Mouse (Mus musculus) small intestine, adult 2 months (tissue): ENCODE measurements around the gene Cul1. TPM values are rescaled to one million over a fixed set of nuclear protein-coding genes. Genes with fewer than 3 reads are reported as not detected.
"Not testable (repeated sequence)": the region's sequence is repeated elsewhere in the genome, so short reads cannot be mapped to it uniquely, and the experiment has no call there.

Experiments
- H3K27ac ChIP-seq: fragments of 200-500 bp; 2 replicates; pipeline ENCODE4 v1.5.1; 2012; ENCODE audit warnings: low read depth, low read length, control low read depth, inconsistent platforms; ENCODE audit not compliant: insufficient read depth
- H3K27me3 ChIP-seq: fragments of 200-500 bp; 2 replicates; pipeline ENCODE4 v1.6.1; 2012; ENCODE audit warnings: mild to moderate bottlenecking, moderate library complexity, low read length, inconsistent platforms; ENCODE audit not compliant: control insufficient read depth, insufficient read depth
- H3K36me3 ChIP-seq: fragments of 200-500 bp; 2 replicates; pipeline ENCODE4 v1.6.1; 2012; ENCODE audit warnings: mild to moderate bottlenecking, low read length, control low read depth, inconsistent platforms; ENCODE audit not compliant: control insufficient read depth, insufficient read depth
- H3K4me1 ChIP-seq: fragments of 200-500 bp; 2 replicates; pipeline ENCODE4 v1.6.1; 2012; ENCODE audit warnings: low read length, inconsistent platforms, mixed read lengths; ENCODE audit not compliant: control insufficient read depth, insufficient read depth, insufficient read length
- H3K4me3 ChIP-seq: fragments of 200-500 bp; 2 replicates; pipeline ENCODE4 v1.5.1; 2012; ENCODE audit warnings: low read depth, mild to moderate bottlenecking, control low read depth, inconsistent platforms, low read length, moderate library complexity
- CTCF ChIP-seq: fragments of 200-500 bp; IDR thresholded peaks from 2 replicates; pipeline ENCODE4 v1.5.1; 2012; ENCODE audit warnings: low read depth, mild to moderate bottlenecking, control low read depth, inconsistent platforms, low read length, moderate library complexity, mixed read lengths; ENCODE audit not compliant: insufficient replicate concordance, insufficient read length; ENCODE audit errors: extremely low read depth
- POLR2A ChIP-seq: fragments of 200-500 bp; IDR thresholded peaks from 2 replicates; pipeline ENCODE4 v1.6.1; 2012; ENCODE audit warnings: low read depth, mild to moderate bottlenecking, control low read depth, inconsistent platforms, low read length, moderate library complexity
- WGBS: fragments of 180-500 bp; shearing (Covaris S2); methylation state at CpG from one replicate; pipeline ENCODE4 v1.1.7; 2018; 5-methylcytosine and 5-hydroxymethylcytosine counted together
- polyA plus RNA-seq: library from polyadenylated mRNA; depleted of rRNA; stranded (reverse); fragments of >200 nt; gene quantifications from 2 replicates; pipeline ENCODE4 v1.2.3, GENCODE M21; 2012

The Cul1 gene
- polyA plus RNA-seq, 1 experiment = 8.9 TPM

GRCm38 (mm10) chr6:47426136-47426535, 27.1 kb upstream of the Cul1 start:
- WGBS = 73% methylated on average over 1 of the region's 1 CpGs
- TF ChIP-seq POLR2A (no peak), CTCF (no peak)
- no peaks in the 10 kb centered on the region for H3K4me1 ChIP-seq

GRCm38 (mm10) chr6:47426556-47426955, 26.6 kb upstream of the Cul1 start:
- not testable (repeated sequence) for H3K4me3 ChIP-seq, H3K4me1 ChIP-seq, H3K27ac ChIP-seq, H3K36me3 ChIP-seq, H3K27me3 ChIP-seq
- WGBS = 93% methylated on average over 4 of the region's 4 CpGs

More at GRCm38 (mm10) chr6:47426136-47426535, 27.1 kb upstream of the Cul1 start:
- H3K27ac ChIP-seq = no peak overlapping the region
- no peak overlapping the region for H3K4me3 ChIP-seq
- no peaks in the 10 kb centered on the region for H3K27me3 ChIP-seq
- H3K36me3 ChIP-seq = no peaks in the 10 kb centered on the region

- H3K27me3 ChIP-seq, H3K4me1 ChIP-seq: not testable (repeated sequence)
- 93% methylated on average over 12 of the region's 12 CpGs for WGBS
These were observed 20.4 kb upstream of the Cul1 start for GRCm38 (mm10) chr6:47432795-47433194.

GRCm38 (mm10) chr6:47440080-47440479, 13.1 kb upstream of the Cul1 start:
- H3K27me3 ChIP-seq = no peaks in the 10 kb centered on the region; the same call in 1 of the 2 replicates

More at GRCm38 (mm10) chr6:47432795-47433194, 20.4 kb upstream of the Cul1 start:
- not testable (repeated sequence) for H3K27ac ChIP-seq, H3K36me3 ChIP-seq, H3K4me3 ChIP-seq

GRCm38 (mm10) chr6:47447658-47448057, 5.5 kb upstream of the Cul1 start:
- Histone ChIP-seq H3K36me3 (no peaks in the 10 kb centered on the region), H3K4me3 (no peak overlapping the region), H3K27me3 (no peaks in the 10 kb centered on the region), H3K4me1 (no peaks in the 10 kb centered on the region), H3K27ac (no peak overlapping the region)
- 86% methylated on average over 1 of the region's 1 CpGs for WGBS
- TF ChIP-seq CTCF (no peak), POLR2A (no peak)

More at GRCm38 (mm10) chr6:47440080-47440479, 13.1 kb upstream of the Cul1 start:
- TF ChIP-seq CTCF (no peak), POLR2A (no peak)
- Histone ChIP-seq H3K4me3 (no peak overlapping the region), H3K27ac (no peak overlapping the region), H3K36me3 (no peaks in the 10 kb centered on the region), H3K4me1 (no peaks in the 10 kb centered on the region)
- WGBS = 76% methylated on average over 2 of the region's 2 CpGs

- Histone ChIP-seq H3K27me3 (no peaks in the 10 kb centered on the region), H3K27ac (peak overlapping the region; percentile 65), H3K4me3 (peak overlapping the region; percentile 96), H3K4me1 (0 out of 2 replicates have a peak, but pooled peaks cover 2% of the 10 kb centered on the region), H3K36me3 (no peaks in the 10 kb centered on the region)
- 1% methylated on average over 42 of the region's 42 CpGs for WGBS
- no peak for TF ChIP-seq CTCF
- TF ChIP-seq POLR2A = peak; percentile 39; the same call in 1 of the 2 replicates
These were observed 428 bp downstream of the Cul1 start for GRCm38 (mm10) chr6:47453522-47454130.

GRCm38 (mm10) chr6:47454131-47454574, 955 bp downstream of the Cul1 start:
- 2% methylated on average over 67 of the region's 72 CpGs for WGBS
- TF ChIP-seq POLR2A (peak; percentile 46), CTCF (no peak)
- no peaks in the 10 kb centered on the region for H3K36me3 ChIP-seq
- H3K27me3 ChIP-seq = no peaks in the 10 kb centered on the region
- H3K27ac ChIP-seq = peak overlapping the region; percentile 87
- 0 out of 2 replicates have a peak, but pooled peaks cover 2% of the 10 kb centered on the region for H3K4me1 ChIP-seq
- peak overlapping the region; percentile 96 for H3K4me3 ChIP-seq
